Mouse (Mus musculus) small intestine, adult 2 months (tissue): ENCODE measurements around the gene Zmynd8. TPM values are rescaled to one million over a fixed set of nuclear protein-coding genes. Genes with fewer than 3 reads are reported as not detected.
A peak's percentile ranks its signal among the peaks of the same experiment; 100 is the strongest.

ENCODE experiments used
- H3K27ac ChIP-seq: fragments of 200-500 bp; 2 replicates; pipeline ENCODE4 v1.5.1; 2012; ENCODE audit warnings: low read depth, low read length, control low read depth, inconsistent platforms; ENCODE audit not compliant: insufficient read depth
- H3K27me3 ChIP-seq: fragments of 200-500 bp; 2 replicates; pipeline ENCODE4 v1.6.1; 2012; ENCODE audit warnings: mild to moderate bottlenecking, moderate library complexity, low read length, inconsistent platforms; ENCODE audit not compliant: control insufficient read depth, insufficient read depth
- H3K36me3 ChIP-seq: fragments of 200-500 bp; 2 replicates; pipeline ENCODE4 v1.6.1; 2012; ENCODE audit warnings: mild to moderate bottlenecking, low read length, control low read depth, inconsistent platforms; ENCODE audit not compliant: control insufficient read depth, insufficient read depth
- H3K4me1 ChIP-seq: fragments of 200-500 bp; 2 replicates; pipeline ENCODE4 v1.6.1; 2012; ENCODE audit warnings: low read length, inconsistent platforms, mixed read lengths; ENCODE audit not compliant: control insufficient read depth, insufficient read depth, insufficient read length
- H3K4me3 ChIP-seq: fragments of 200-500 bp; 2 replicates; pipeline ENCODE4 v1.5.1; 2012; ENCODE audit warnings: low read depth, mild to moderate bottlenecking, control low read depth, inconsistent platforms, low read length, moderate library complexity
- CTCF ChIP-seq: fragments of 200-500 bp; IDR thresholded peaks from 2 replicates; pipeline ENCODE4 v1.5.1; 2012; ENCODE audit warnings: low read depth, mild to moderate bottlenecking, control low read depth, inconsistent platforms, low read length, moderate library complexity, mixed read lengths; ENCODE audit not compliant: insufficient replicate concordance, insufficient read length; ENCODE audit errors: extremely low read depth
- POLR2A ChIP-seq: fragments of 200-500 bp; IDR thresholded peaks from 2 replicates; pipeline ENCODE4 v1.6.1; 2012; ENCODE audit warnings: low read depth, mild to moderate bottlenecking, control low read depth, inconsistent platforms, low read length, moderate library complexity
- WGBS: fragments of 180-500 bp; shearing (Covaris S2); methylation state at CpG from one replicate; pipeline ENCODE4 v1.1.7; 2018; 5-methylcytosine and 5-hydroxymethylcytosine counted together
- polyA plus RNA-seq: library from polyadenylated mRNA; depleted of rRNA; stranded (reverse); fragments of >200 nt; gene quantifications from 2 replicates; pipeline ENCODE4 v1.2.3, GENCODE M21; 2012

Gene Zmynd8
- polyA plus RNA-seq, 1 experiment = 17.4 TPM

DNA sequence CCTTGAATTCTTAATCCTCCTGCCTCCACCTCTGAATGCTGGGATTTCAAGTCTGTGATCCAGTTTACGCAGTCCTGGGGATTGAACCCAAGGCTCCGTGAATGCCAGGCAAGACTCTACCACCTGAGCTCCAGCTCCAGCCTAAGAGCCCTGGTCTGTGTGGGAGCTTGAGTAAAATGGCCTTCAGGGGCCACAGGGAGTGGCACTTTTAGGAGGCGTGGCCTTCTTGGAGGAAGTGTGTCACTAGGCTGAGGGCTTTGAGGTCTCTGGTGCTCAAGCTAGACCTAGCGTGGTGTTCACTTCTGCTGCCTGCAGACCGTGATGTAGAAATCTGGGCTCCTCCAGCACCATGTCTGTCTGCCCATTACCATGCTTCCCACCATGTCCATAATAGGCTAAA is 27.4 kb upstream of the Zmynd8 start:
- Histone ChIP-seq H3K27ac (no peak overlapping the region), H3K36me3 (no peaks in the 10 kb centered on the region), H3K4me1 (peaks cover 14% of the 10 kb centered on the region; the same call in 1 of the 2 replicates), H3K27me3 (no peaks in the 10 kb centered on the region), H3K4me3 (no peak overlapping the region)
- WGBS = 91% methylated on average over 5 of the region's 5 CpGs
- TF ChIP-seq CTCF = no peak
- no peak for TF ChIP-seq POLR2A

DNA sequence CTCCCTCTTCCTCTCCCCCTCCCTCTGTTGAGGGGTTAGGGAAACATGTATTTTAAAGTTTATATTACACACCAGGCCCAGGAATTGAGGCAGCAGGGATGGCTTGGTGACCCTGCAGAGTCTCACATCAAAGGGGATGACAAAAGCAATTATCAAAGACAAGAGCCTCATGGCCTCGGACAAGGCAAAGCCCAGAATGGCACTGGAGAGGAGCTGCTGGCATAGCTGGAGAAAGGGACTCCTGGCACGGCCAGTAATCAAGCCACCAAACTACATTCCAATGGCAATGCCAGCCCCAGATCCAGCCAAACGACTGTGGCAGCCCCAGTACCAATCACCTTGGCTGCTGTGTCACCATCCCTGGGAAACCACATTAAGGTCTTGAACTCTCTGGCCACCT is 26.3 kb upstream of the Zmynd8 start:
- Histone ChIP-seq H3K4me3 (no peak overlapping the region), H3K27ac (no peak overlapping the region), H3K36me3 (no peaks in the 10 kb centered on the region), H3K4me1 (peaks cover 14% of the 10 kb centered on the region; the same call in 1 of the 2 replicates), H3K27me3 (no peaks in the 10 kb centered on the region)
- no peak for TF ChIP-seq POLR2A
- 59% methylated on average over 3 of the region's 3 CpGs for WGBS

DNA sequence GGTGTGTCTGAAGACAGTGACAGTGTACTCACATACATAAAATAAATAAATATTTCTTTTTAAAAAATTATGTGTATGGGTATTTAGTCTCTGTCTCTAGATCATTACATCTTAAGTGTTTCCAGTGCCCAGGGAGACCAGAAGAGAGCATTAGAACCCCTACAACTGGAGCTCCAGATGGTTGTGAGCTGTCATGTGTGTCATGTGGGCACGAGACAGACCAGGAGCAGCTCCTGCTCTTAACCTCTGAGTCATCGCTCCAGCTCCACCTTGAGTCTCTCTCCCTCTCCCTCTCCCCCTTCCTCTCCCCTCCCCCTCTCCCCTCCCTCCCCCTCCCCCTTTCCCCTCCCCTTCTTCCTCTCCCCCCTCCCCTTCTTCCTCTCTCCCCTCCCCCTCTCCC is 25.9 kb upstream of the Zmynd8 start:
- TF ChIP-seq CTCF (no peak), POLR2A (no peak)
- Histone ChIP-seq H3K36me3 (no peaks in the 10 kb centered on the region), H3K4me1 (peaks cover 14% of the 10 kb centered on the region; the same call in 1 of the 2 replicates), H3K27ac (no peak overlapping the region), H3K4me3 (no peak overlapping the region), H3K27me3 (no peaks in the 10 kb centered on the region)
- WGBS = 70% methylated on average over 2 of the region's 2 CpGs

DNA sequence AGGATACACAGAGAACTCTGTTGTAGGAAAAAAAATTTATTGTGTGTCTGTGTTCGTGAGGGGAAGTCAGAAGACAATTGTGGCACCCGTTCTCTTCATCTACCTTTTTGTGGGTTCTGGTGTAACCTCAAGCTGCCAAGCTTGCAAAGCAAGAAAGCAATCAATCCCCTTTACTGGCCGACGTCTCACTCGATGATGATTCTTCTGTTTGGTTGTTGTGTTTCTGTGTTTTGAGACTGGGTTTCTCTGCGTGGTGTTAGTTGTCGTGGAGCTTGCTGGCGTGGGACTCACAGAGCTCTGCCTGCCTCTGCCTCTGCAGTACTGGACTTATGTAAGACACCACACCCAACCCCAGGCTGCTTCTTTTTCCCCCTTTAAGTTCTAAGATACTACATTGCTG is 24.9 kb upstream of the Zmynd8 start:
- TF ChIP-seq POLR2A (no peak), CTCF (no peak)
- Histone ChIP-seq H3K27ac (peak overlapping the region; percentile 28; the same call in 1 of the 2 replicates), H3K27me3 (no peaks in the 10 kb centered on the region), H3K36me3 (no peaks in the 10 kb centered on the region), H3K4me1 (peaks cover 16% of the 10 kb centered on the region; the same call in 1 of the 2 replicates), H3K4me3 (no peak overlapping the region)
- WGBS = 83% methylated on average over 8 of the region's 8 CpGs

DNA sequence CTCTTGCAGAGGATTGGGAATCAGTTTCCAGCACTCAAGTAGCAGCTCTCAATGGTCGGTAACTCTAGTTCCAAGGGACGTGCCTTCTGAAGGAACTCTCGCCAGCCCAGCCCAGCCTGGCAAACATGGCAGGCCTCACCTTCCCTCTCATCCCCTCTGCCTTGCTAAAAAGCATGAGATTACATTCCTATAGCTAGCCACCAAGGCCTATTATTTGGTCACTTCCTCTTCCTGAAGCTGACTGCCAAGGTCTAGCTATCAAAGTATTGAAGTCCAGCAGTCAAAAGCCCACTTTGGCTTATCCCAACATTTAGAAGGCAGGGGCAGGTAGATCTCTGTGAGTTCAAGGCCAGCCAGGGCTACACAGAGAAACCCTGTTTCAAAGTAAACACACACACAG is 24.2 kb upstream of the Zmynd8 start:
- H3K27ac ChIP-seq = peak overlapping the region; percentile 83
- H3K27me3 ChIP-seq = no peaks in the 10 kb centered on the region
- H3K36me3 ChIP-seq = no peaks in the 10 kb centered on the region
- no peak for TF ChIP-seq CTCF
- TF ChIP-seq POLR2A = no peak
- WGBS = 69% methylated on average over 3 of the region's 3 CpGs
- H3K4me3 ChIP-seq = no peak overlapping the region
- peaks cover 16% of the 10 kb centered on the region; the same call in 1 of the 2 replicates for H3K4me1 ChIP-seq

DNA sequence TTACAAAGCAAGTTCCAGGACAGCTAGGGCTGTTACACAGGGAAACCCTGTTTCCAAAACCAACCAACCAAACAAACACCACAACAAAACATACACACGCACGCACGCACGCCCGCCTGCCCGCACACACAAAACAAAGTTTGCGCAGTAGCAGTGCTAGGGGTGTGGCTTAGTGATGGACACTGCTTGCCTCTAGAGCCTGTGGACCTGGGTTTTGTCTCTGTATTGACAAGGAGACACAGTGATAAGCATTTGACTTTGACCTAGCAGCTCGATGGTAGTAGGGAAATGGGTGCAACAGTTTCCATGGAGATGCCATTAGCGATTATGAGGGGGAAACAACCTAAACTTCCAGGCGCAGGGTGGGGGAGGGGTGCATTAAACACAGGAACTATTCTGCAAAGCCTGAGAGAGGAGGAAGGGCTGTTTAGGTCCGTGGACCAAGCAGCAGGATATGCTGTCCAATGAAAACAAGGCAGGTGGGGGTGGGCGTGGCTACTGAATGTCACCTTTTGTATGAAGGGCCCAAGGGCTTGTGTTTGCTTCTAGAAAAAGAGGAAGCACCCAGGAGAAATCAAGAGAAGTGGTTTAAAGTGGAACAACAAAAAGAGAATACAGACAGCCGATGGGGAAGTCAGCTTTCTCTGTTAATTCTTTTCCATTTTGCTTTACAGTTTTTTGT is 23.4 kb upstream of the Zmynd8 start:
- Histone ChIP-seq H3K36me3 (no peaks in the 10 kb centered on the region), H3K4me1 (peaks cover 18% of the 10 kb centered on the region; the same call in 1 of the 2 replicates), H3K4me3 (peak overlapping the region; percentile 31), H3K27me3 (no peaks in the 10 kb centered on the region), H3K27ac (peak overlapping the region; percentile 83)
- WGBS = 12% methylated on average over 13 of the region's 13 CpGs
- TF ChIP-seq CTCF = no peak
- TF ChIP-seq POLR2A = no peak

DNA sequence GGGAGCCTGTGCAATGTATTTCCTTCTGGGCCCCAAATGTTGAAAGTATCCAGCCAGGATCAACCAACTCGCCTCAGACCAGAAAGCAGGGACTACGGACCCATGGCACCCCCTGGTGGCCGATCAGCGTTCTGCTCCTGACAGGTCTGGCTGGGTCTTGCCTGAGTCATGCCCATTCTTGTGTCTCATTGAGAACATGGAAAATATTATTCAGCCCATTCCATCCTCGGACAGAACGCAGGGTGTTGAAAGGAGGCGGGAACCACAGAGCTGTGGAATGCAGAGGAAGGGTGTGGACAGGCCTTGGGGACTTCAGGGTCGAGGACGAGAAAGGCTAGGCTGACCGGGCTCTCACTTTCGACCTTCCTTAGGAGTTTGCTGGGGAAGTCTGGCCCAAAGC is 15.5 kb upstream of the Zmynd8 start:
- H3K36me3 ChIP-seq = no peaks in the 10 kb centered on the region
- TF ChIP-seq POLR2A (no peak), CTCF (peak; percentile 99)
- 28% methylated on average over 11 of the region's 11 CpGs for WGBS
- no peak overlapping the region for H3K27ac ChIP-seq
- no peaks in the 10 kb centered on the region for H3K27me3 ChIP-seq
- no peak overlapping the region for H3K4me3 ChIP-seq
- peaks cover 4% of the 10 kb centered on the region; the same call in 1 of the 2 replicates for H3K4me1 ChIP-seq
